Mouse (Mus musculus) right cerebral cortex, postnatal 10 days (tissue): ENCODE data around the gene Ache.
A peak's percentile ranks its signal among the peaks of the same experiment; 100 is the strongest.

Experiments used
- DNase-seq, 2 experiments: peaks; one replicate each; pipeline ENCODE4 v3.0.0; 2021; ENCODE audit warnings: low spot score in 2 of 2

Gene Ache

DNA sequence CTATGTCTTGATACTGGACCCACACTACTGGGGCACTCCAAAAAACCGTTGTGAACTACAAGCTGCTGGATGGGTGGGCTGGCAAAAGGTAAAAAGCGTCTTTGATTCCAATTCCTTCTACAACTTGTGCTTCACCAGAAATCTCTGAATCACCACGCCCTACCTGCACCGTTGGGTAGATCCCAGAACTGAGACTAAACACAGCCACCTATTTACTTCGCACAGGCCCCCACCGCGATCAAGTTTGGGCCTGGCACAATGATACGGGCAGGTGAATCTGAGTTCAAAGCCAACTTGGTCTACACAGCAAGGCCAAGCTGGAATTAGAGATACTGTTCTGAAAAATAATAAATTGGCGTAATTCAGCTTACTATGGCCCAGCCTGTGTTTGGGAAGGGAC, 8.0 kb downstream of the Ache start:
- DNase-seq, result peak in 1 of 2 experiments; percentile 39

GRCm38 (mm10) chr5:137295712-137296111, 8.4 kb downstream of the Ache start:
- peak in 1 of 2 experiments; percentile 35 for DNase-seq

DNA sequence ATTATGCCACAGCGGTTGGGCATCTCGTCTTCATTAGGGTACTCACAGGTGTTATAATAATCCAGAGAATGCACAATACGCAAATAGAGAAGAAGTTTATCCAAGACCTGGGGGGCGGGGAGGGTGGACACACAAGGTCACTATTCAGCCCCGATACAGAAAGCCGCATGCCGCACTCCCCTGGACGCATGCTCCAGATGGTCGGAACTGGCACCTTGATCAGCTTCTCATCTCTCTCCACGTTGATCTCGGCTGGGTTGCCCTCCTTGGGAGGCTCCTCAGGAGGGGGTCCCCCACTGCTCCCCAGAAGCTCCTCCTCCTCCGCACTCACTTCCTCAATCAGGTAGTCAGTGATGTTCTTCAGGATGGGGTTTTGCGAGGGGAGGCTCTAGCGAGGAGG, 9.8 kb downstream of the Ache start:
- peak in 1 of 2 experiments; percentile 36 for DNase-seq

DNA sequence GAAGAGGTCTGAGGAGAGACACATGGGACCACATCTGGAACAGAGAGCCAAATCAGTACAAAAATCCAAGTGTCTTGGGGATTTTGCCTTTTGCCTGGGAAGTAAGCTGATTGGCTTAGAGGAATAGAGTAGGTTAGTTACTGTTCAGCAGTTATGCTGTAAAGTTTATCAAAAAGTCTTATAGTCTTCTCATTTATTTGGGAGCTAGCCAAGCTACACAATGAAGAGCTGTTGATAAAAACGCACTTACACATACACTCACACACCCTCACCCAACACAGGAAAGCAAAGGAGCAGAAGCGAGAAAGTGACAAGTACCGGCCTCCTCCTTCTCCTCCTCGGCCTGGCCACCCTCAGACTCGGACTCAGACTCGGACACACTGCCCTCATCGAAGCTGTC, 11.9 kb downstream of the Ache start:
- no peak for DNase-seq

DNA sequence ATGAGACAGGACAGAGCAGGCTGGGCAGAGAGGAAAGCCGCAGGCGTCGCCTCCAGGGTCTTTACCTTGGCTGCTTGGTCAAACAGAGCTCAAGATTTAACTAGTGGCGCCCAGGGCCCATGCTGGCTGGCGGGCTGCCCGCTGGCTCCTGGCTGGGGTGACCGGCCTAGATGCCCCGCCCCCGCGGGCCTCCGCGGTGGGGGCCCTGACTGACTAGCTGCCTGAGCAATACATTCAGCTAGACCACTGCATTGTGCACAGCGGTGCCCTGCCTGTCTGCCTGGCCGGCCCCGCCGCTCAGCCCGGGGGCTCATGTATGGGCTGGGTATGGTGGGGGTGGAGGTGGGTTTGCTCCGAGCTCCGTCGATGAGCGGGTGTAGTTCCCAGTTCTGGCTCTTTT, 13.9 kb downstream of the Ache start:
- DNase-seq, result no peak

DNA sequence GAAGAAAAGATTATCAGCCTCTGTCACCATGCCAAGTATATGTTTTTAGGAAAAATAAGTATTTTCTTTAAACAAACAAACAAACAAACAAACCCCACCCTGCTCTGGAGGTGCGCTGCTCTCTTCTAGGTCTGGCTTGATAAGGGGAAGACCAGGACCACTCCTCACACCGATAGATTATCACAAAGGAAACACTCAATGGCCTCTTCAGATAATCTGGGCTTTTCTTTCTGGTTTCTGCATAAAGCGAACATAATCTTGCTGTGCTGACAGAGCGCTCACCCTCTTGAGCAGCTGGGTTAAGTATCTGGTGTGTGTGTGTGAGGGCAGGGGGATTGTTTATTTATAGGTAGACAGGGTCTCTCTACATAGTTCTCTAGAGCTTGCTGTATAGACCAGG, 16.3 kb downstream of the Ache start:
- DNase-seq, result no peak

- DNase-seq, result no peak
Measured at GRCm38 (mm10) chr5:137304165-137304564, 16.8 kb downstream of the Ache start.

GRCm38 (mm10) chr5:137304816-137305215, 17.5 kb downstream of the Ache start:
- no peak for DNase-seq

GRCm38 (mm10) chr5:137305822-137306221, 18.5 kb downstream of the Ache start:
- DNase-seq, result no peak

GRCm38 (mm10) chr5:137306439-137307005, 19.2 kb downstream of the Ache start:
- no peak for DNase-seq

DNA sequence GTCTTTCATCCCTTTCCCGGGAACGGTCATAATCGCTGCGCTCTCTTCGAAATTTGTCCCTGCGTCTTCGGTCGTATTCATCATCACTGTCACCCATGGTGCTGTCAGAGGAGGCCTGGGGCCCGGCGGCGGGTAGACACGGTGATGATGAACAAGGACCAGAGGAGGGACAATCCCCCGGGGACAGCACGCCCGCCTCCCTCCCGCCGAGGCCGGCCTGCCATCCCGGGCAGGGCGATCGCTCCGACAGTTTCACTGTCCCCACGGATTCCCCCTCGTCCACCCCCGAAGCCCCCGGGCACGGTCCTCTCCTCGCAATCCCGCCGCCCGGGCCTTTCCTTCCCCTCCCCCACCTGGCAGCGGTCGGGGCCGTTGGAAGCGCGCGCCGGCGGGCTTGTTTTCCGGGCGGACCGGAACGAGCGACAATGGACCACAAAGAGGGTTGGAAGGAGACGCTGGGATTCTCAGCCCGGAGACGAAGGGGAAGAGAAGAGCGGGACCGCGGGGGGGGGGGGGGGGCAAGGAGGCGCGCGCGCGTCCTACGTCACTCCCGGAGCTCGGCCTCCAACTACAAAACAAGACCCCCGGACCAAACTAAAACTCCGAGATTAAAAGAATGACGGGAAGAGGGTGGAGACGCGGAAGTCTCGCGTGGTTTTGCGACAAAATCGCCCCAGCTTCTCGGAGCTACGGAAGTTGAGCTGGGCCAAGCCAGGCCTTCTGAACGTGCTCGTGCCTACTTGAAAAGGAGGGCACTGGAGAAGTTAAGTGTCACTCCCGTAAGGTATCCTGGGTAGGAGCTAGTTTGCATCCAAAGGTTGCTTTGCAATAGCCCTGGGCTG, 20.0 kb downstream of the Ache start, which contains the start of gene Srrt:
Gene Srrt, minus strand, starts transcription at position 604 of the 842 bp plus-strand sequence.
- peak; percentile 96 to 97 for DNase-seq

DNA sequence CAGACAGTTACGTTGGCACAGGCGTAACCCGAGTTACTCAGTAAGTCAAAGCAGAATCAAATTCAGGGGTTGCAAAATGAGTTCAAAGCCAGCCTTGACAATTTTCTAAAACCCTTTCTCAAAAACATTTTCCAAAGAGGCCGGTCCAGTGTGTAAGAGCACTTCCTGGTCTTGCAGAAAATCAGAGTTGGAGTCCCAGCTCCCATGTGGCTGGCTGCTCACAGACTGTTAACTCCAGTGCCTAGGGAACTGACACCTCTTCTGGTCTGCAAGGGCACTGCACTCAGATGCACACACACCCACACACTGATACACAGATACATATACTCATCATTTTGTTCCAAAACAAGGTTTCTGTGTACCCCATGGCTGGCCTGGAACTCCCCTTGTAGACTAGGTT, 21.0 kb downstream of the Ache start:
- no peak for DNase-seq

GRCm38 (mm10) chr5:137313466-137314192, 26.3 kb downstream of the Ache start:
- no peak for DNase-seq

- DNase-seq, result peak; percentile 82 to 84
Measured at GRCm38 (mm10) chr5:137314193-137315083, 27.1 kb downstream of the Ache start, which contains the start of gene Trip6. Gene Trip6 (minus strand): TSS chr5:137314404.

- DNase-seq, result no peak
Measured at GRCm38 (mm10) chr5:137315084-137315903, 28.0 kb downstream of the Ache start.

DNA sequence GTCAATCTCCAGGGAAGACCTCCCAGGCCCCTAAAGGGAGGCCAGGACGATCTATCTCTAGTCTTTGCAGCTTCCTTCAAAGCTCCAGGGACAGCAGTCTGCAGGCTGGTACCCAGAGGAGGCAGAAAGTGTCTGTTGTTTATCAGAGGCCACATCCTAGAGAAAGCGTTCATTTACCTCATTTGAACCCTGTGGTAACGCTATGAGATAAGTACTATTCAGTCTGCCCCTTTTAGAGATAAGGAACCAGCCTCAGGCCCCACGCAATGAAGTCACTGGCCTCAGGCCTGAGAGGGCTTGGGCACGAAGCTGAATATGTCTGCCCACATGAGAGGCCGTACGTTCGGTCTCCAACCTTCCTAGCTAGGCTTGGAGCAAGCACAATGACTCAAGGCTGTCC, 30.0 kb downstream of the Ache start:
- DNase-seq, result no peak

DNA sequence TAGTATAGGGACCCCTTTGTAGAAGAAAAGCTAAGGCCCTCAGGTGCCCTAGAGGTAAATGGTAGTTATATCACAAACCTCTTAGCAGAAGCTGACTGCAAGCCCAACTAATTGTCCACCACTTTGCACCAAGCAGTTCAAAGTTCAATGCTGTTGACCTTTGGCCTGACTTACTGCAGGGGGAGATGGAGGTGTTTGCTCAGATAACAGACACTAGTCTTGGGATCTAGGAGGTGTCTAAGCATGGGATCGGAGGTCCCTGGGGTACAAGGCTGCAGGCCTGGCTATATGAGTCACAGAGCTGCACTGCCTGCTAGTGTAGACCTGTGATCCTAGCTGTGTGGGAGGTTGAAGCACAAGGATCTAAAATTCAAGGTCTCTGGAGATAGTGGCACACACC, 31.3 kb downstream of the Ache start:
- DNase-seq, result no peak

GRCm38 (mm10) chr5:137320996-137321395, 33.7 kb downstream of the Ache start:
- no peak for DNase-seq

DNA sequence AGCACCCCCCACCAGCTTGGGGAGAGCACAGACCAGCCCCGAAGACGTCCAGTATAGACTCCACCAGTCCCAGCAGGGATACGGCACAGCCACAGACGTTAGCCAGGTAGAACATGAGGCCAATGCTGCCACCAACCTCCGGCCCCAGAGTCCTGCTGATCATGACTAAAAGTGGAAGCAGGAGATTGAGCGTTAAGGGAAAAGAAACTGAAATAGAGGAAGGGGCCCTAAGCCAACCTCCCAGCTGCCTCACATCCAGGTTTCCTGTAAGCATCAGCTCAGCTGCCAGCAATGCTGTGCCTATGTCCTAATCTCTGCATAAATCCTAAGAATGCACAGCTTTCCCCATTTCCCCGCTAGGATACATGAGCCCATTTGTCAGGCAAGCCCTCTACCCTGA, 43.6 kb downstream of the Ache start:
- DNase-seq, result no peak

DNA sequence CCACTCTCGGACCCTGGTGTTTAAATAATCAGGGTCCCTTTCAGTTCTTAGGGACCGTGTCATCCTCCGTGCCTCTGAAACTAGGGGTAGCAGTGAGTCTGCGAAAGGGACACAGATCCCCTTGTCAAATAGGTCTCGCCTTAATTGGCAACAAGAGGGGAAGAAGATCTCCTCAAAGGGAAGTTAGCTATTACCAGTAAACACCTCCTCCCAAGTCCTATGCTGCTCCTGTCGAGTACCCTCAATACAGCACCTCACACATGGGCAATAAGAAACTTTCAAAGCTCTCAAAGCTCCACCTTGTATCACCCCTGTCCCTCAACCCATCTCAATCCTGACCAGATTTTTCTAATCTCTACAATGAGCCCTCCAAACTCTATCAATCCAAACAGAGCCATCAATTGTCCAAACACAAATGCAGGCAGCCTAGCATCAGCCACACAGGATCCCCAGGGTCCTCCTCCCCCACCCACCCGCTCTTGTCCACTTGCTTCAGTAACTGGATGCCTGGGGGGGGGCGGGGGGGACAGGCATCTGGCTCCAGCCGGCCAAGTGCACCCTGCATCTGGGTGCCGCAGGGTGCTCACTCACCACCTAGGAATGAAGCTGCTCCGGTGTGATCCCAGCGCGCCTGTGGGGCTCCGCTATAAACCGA, 45.7 kb downstream of the Ache start:
- no peak for DNase-seq
